23 mouse cellular contexts compared by ENCODE assay signal in genomic region chr14:58307695-58308094, GRCm38 (mm10).
"Had no signal": no experiment of that assay in that cellular context is flagged by ENCODE, and none has a peak within 500 bp of the region (broad histone marks: within the 10 kb centered on the region; RNA-seq: fewer than 3 reads in every experiment).

No protein-coding gene starts in this region.

- H3K4me3 ChIP-seq: heart, embryonic 12.5 days; hindbrain, embryonic 10.5 days; hindbrain, embryonic 12.5 days; intestine, embryonic 15.5 days; layer of hippocampus, adult 2 months; left cerebral cortex, adult 2 months; limb, embryonic 13.5 days; limb, embryonic 15.5 days; liver, embryonic 12.5 days had no signal

- DNase-seq: gastrocnemius, adult 2 months; gastrocnemius, postnatal 10 days; gastrocnemius, postnatal 25 days; heart, postnatal 36 days; kidney, adult 18-20 months; kidney, adult 8-10 months; kidney, postnatal 10 days; kidney, postnatal 25 days; kidney, postnatal 4 days; left cerebral cortex, postnatal 4 days had no signal

- ATAC-seq: inflammation-experienced regulatory T-cells, adult 6 months; intestine, embryonic 15.5 days; intestine, postnatal 0 days; liver, embryonic 12.5 days had no signal

- H3K4me1 ChIP-seq: hindbrain, embryonic 10.5 days; hindbrain, embryonic 12.5 days; intestine, embryonic 15.5 days; liver, embryonic 12.5 days had no signal

- H3K27ac ChIP-seq: gastrocnemius, adult 2 months; hindbrain, embryonic 10.5 days; hindbrain, embryonic 12.5 days; hindbrain, embryonic 14.5 days; intestine, embryonic 15.5 days; layer of hippocampus, adult 2 months; left cerebral cortex, adult 2 months; limb, embryonic 13.5 days; limb, embryonic 15.5 days; liver, embryonic 12.5 days; liver, embryonic 14.5 days had no signal

- H3K36me3 ChIP-seq: heart, embryonic 12.5 days; hindbrain, embryonic 10.5 days; hindbrain, embryonic 12.5 days; intestine, embryonic 15.5 days; limb, embryonic 13.5 days; limb, embryonic 15.5 days; liver, embryonic 12.5 days had no signal
